Mouse (Mus musculus): Measurements from ENCODE around the gene Gm4779. TPM values are rescaled to one million over a fixed set of nuclear protein-coding genes. Genes with fewer than 3 reads are reported as not detected.

Gm4779 gene
- total and polyA plus RNA-seq, 3 experiments = not detected

Other genes with a start within 250 kb of the Gm4779 start
- 20.2 and 28.6 TPM in 2 replicates for gene Ogt, start 154.4 kb downstream of the Gm4779 start, total RNA-seq (2012; rRNA removed)
- gene Ogt, start 154.4 kb downstream of the Gm4779 start, polyA plus RNA-seq (2012; ENCODE audit: insufficient read depth in 1 of 2, insufficient read length in 2 of 2, low read depth in 1 of 2, low replicate concordance in 2 of 2, missing spikeins in 1 of 2) = 10 to 100 TPM in 1 of 2 experiments, not detected in 1; 41.2 TPM
- gene Cxcr3, start 60.2 kb downstream of the Gm4779 start, total RNA-seq (2012; rRNA removed) = not detected in 2 replicates
- under 1 TPM in 1 of 2 experiments, not detected in 1; 0.04 TPM for gene Cxcr3, start 60.2 kb downstream of the Gm4779 start, polyA plus RNA-seq (2012; ENCODE audit: insufficient read depth in 1 of 2, insufficient read length in 2 of 2, low read depth in 1 of 2, low replicate concordance in 2 of 2, missing spikeins in 1 of 2)
- gene 8030474K03Rik, start 233 bp upstream of the Gm4779 start, total RNA-seq (2012; rRNA removed) = not detected in 2 replicates
- not detected for gene 8030474K03Rik, start 233 bp upstream of the Gm4779 start, polyA plus RNA-seq (2012; ENCODE audit: insufficient read depth in 1 of 2, insufficient read length in 2 of 2, low read depth in 1 of 2, low replicate concordance in 2 of 2, missing spikeins in 1 of 2)
- 0.03 and 0.23 TPM in 2 replicates for gene Nhsl2, start 55.0 kb upstream of the Gm4779 start, total RNA-seq (2012; rRNA removed)
- under 1 TPM in 1 of 2 experiments, not detected in 1; 0.01 TPM for gene Nhsl2, start 55.0 kb upstream of the Gm4779 start, polyA plus RNA-seq (2012; ENCODE audit: insufficient read depth in 1 of 2, insufficient read length in 2 of 2, low read depth in 1 of 2, low replicate concordance in 2 of 2, missing spikeins in 1 of 2)